15 mouse cellular contexts compared by ENCODE assay signal in genomic region chr15:99606515-99606914, GRCm38 (mm10). TPM values are rescaled to one million over a fixed set of nuclear protein-coding genes. Genes with fewer than 3 reads are reported as not detected.
DNase-seq lines count a peak whose midpoint lies in the region; ATAC-seq and TF ChIP-seq lines count a peak whose summit lies in the region.
"Had no signal": no experiment of that assay in that cellular context is flagged by ENCODE, and none has a peak within 500 bp of the region (broad histone marks: within the 10 kb centered on the region; RNA-seq: fewer than 3 reads in every experiment).

No protein-coding gene starts in this region.

- peak; percentile 49 for DNase-seq in kidney, postnatal 0 days (ENCODE audit: low spot score)
- peak; percentile 62 to 64 for DNase-seq in right cerebral cortex, adult 2 months (ENCODE audit: low spot score in 2 of 2)
- no peak for DNase-seq in right cerebral cortex, postnatal 4 days
- DNase-seq in left cerebral cortex, adult 2 months (ENCODE audit: extremely low spot score in 1 of 2, low spot score in 2 of 2) = peak in 1 of 2 experiments; percentile 51
- peak; percentile 48 to 64 for DNase-seq in right cerebral cortex, postnatal 36 days (ENCODE audit: low spot score in 2 of 2)
- no peak for DNase-seq in kidney, adult 18-20 months
- DNase-seq: embryo, embryonic 11 days; gastrocnemius, postnatal 36 days; heart, postnatal 14 days; kidney, postnatal 10 days had no signal

- TF ChIP-seq CTCF in kidney, postnatal 0 days (IDR thresholded peaks at IDR 0.05; ENCODE audit: low read depth) = no peak
- TF ChIP-seq CTCF in left cerebral cortex, adult 2 months (IDR thresholded peaks at IDR 0.05) = no peak

- H3K9me3 ChIP-seq in kidney, postnatal 0 days (replicated peaks; ENCODE audit: low read length) = no peaks in the 10 kb centered on the region
- H3K9me3 ChIP-seq in kidney, embryonic 16.5 days (ENCODE audit: low read length) = no peaks in the 10 kb centered on the region
- H3K9me3 ChIP-seq: limb, embryonic 12.5 days; midbrain, embryonic 12.5 days had no signal

- H3K4me1 ChIP-seq in kidney, postnatal 0 days (replicated peaks; ENCODE audit: insufficient read depth, low read length) = peaks cover 9% of the 10 kb centered on the region
- H3K4me1 ChIP-seq in kidney, embryonic 16.5 days (ENCODE audit: insufficient read depth, low read length) = peaks cover 34% of the 10 kb centered on the region

- no peak overlapping the region for H3K4me3 ChIP-seq in kidney, postnatal 0 days (replicated peaks; ENCODE audit: low read depth, low read length)
- H3K4me3 ChIP-seq in kidney, embryonic 16.5 days (ENCODE audit: low read length) = no peak overlapping the region
- H3K4me3 ChIP-seq in left cerebral cortex, adult 2 months = no peak overlapping the region
- H3K4me3 ChIP-seq: limb, embryonic 12.5 days; midbrain, embryonic 12.5 days had no signal

- ATAC-seq in kidney, postnatal 0 days (replicated peaks; ENCODE audit: low FRiP score, low read depth) = no peak
- ATAC-seq in kidney, embryonic 16.5 days (ENCODE audit: low FRiP score, low TSS enrichment) = no peak
- ATAC-seq: activated CD4-positive, CD25-positive, alpha-beta regulatory T cell, adult 4 months had no signal

- H3K4me2 ChIP-seq in kidney, postnatal 0 days (ENCODE audit: low read length) = no peak overlapping the region
- no peak overlapping the region for H3K4me2 ChIP-seq in kidney, embryonic 16.5 days (replicated peaks; ENCODE audit: low read depth, low read length)
- H3K4me2 ChIP-seq: limb, embryonic 12.5 days; midbrain, embryonic 12.5 days had no signal

- H3K27ac ChIP-seq in kidney, postnatal 0 days = no peak overlapping the region
- H3K27ac ChIP-seq in kidney, embryonic 16.5 days (ENCODE audit: low read length) = no peak overlapping the region
- H3K27ac ChIP-seq in left cerebral cortex, adult 2 months = 0 out of 2 replicates have a peak overlapping the region, but pooled peaks have one; percentile 19
- H3K27ac ChIP-seq: limb, embryonic 12.5 days; midbrain, embryonic 12.5 days had no signal

- intact Hi-C loops in left cerebral cortex, adult 2 months (cut with DNase I) = no loop called here

- H3K9ac ChIP-seq in kidney, postnatal 0 days (ENCODE audit: low read depth, low read length) = no peak overlapping the region
- H3K9ac ChIP-seq in kidney, embryonic 16.5 days (replicated peaks; ENCODE audit: low read length) = no peak overlapping the region
- H3K9ac ChIP-seq: limb, embryonic 12.5 days; midbrain, embryonic 12.5 days had no signal

- 28% methylated on average over 5 of the region's 5 CpGs for whole genome bisulfite sequencing in kidney, postnatal 0 days
- 30% methylated on average over 5 of the region's 5 CpGs for WGBS in kidney, embryonic 16.5 days

- H3K27me3 ChIP-seq in kidney, postnatal 0 days (ENCODE audit: insufficient read depth, low read length) = no peaks in the 10 kb centered on the region
- peaks cover 3% of the 10 kb centered on the region; the same call in 1 of the 2 replicates for H3K27me3 ChIP-seq in kidney, embryonic 16.5 days (ENCODE audit: insufficient read depth, low read length)

- no peaks in the 10 kb centered on the region for H3K36me3 ChIP-seq in kidney, postnatal 0 days (ENCODE audit: insufficient read depth, low read length)
- H3K36me3 ChIP-seq in kidney, embryonic 16.5 days (ENCODE audit: insufficient read depth, low read length) = no peaks in the 10 kb centered on the region
- H3K36me3 ChIP-seq: limb, embryonic 12.5 days; midbrain, embryonic 12.5 days had no signal

RNA-seq across cellular contexts. Expression of gene Aqp6, which starts 5.3 kb away (rescaled TPM):
- 2.3 and 2.7 TPM in 2 replicates for polyA plus RNA-seq in kidney, postnatal 0 days (2015; fragmentation: Nextera tagmentation; extraction: Ambion mirVana)
- polyA plus RNA-seq in kidney, embryonic 16.5 days (2015; fragmentation: Nextera tagmentation; extraction: Ambion mirVana) = 0.10 TPM in 1 of 2 replicates, not detected in the other
- total RNA-seq in left cerebral cortex, adult 2 months (2021) = under 1 TPM; 0.61 to 0.70 TPM
- total RNA-seq: gastrocnemius, postnatal 36 days; heart, postnatal 14 days had no signal
- polyA plus RNA-seq: activated CD4-positive, CD25-positive, alpha-beta regulatory T cell, adult 4 months; limb, embryonic 12.5 days had no signal

RNA-seq across cellular contexts. Expression of gene Aqp5, which starts 15.9 kb away (rescaled TPM):
- polyA plus RNA-seq in kidney, postnatal 0 days (2015; fragmentation: Nextera tagmentation; extraction: Ambion mirVana) = 2.2 and 2.3 TPM in 2 replicates
- polyA plus RNA-seq in kidney, embryonic 16.5 days (2015; fragmentation: Nextera tagmentation; extraction: Ambion mirVana) = 3.7 and 5.0 TPM in 2 replicates
- total RNA-seq in left cerebral cortex, adult 2 months (2021) = under 1 TPM; 0.59 to 0.79 TPM
- total RNA-seq: gastrocnemius, postnatal 36 days had no signal
- polyA plus RNA-seq: activated CD4-positive, CD25-positive, alpha-beta regulatory T cell, adult 4 months; limb, embryonic 12.5 days had no signal

RNA-seq across cellular contexts. Expression of gene Aqp2, which starts 27.7 kb away (rescaled TPM):
- polyA plus RNA-seq in kidney, postnatal 0 days (2015; fragmentation: Nextera tagmentation; extraction: Ambion mirVana) = 662 and 798 TPM in 2 replicates
- 109 and 159 TPM in 2 replicates for polyA plus RNA-seq in kidney, embryonic 16.5 days (2015; fragmentation: Nextera tagmentation; extraction: Ambion mirVana)
- under 1 TPM in 1 of 2 experiments, not detected in 1; 0.25 TPM for total RNA-seq in left cerebral cortex, adult 2 months (2021)
- total RNA-seq: gastrocnemius, postnatal 36 days; heart, postnatal 14 days had no signal
- polyA plus RNA-seq: activated CD4-positive, CD25-positive, alpha-beta regulatory T cell, adult 4 months; limb, embryonic 12.5 days; midbrain, embryonic 12.5 days; neural tube, embryonic 14.5 days had no signal

RNA-seq across cellular contexts. Expression of gene Racgap1, which starts 44.9 kb away (rescaled TPM):
- polyA plus RNA-seq in kidney, postnatal 0 days (2015; fragmentation: Nextera tagmentation; extraction: Ambion mirVana) = 53.5 and 62.7 TPM in 2 replicates
- polyA plus RNA-seq in kidney, embryonic 16.5 days (2015; fragmentation: Nextera tagmentation; extraction: Ambion mirVana) = 143 and 157 TPM in 2 replicates
- 10 to 100 TPM in 1 of 2 experiments, 1 to 10 TPM in 1; 8.0 to 10.6 TPM for total RNA-seq in left cerebral cortex, adult 2 months (2021)

Comparison
In these comparisons a context has a peak if more than half of its experiments do, and no peak if none do; other contexts are left out.
1. DNase-seq: peak in kidney, postnatal 0 days (single experiment), right cerebral cortex, adult 2 months (2 of 2) and right cerebral cortex, postnatal 36 days (2 of 2); none in right cerebral cortex, postnatal 4 days (single experiment) and kidney, adult 18-20 months (single experiment).